Mouse (Mus musculus) heart, adult 2 months (tissue): ENCODE data around the gene BC034090. TPM values are rescaled to one million over a fixed set of nuclear protein-coding genes. Genes with fewer than 3 reads are reported as not detected.

Source experiments
- DNase-seq, 2 experiments: peaks; one replicate each; pipeline ENCODE4 v3.0.0; 2021
- H3K27ac ChIP-seq: fragments of 200-600 bp; 2 replicates; pipeline ENCODE4 v1.8.1; 2022
- H3K27me3 ChIP-seq: fragments of 200-500 bp; 2 replicates; pipeline ENCODE4 v1.6.1; 2012; ENCODE audit warnings: mild to moderate bottlenecking, low read length, inconsistent platforms, mixed read lengths; ENCODE audit not compliant: control insufficient read depth, insufficient read depth
- H3K36me3 ChIP-seq: fragments of 200-500 bp; 2 replicates; pipeline ENCODE4 v1.6.1; 2012; ENCODE audit warnings: low read length, inconsistent platforms; ENCODE audit not compliant: control insufficient read depth, insufficient read depth
- H3K4me1 ChIP-seq: fragments of 200-500 bp; 2 replicates; pipeline ENCODE4 v1.6.1; 2011; ENCODE audit warnings: low read length; ENCODE audit not compliant: control insufficient read depth, insufficient read depth
- H3K4me3 ChIP-seq: fragments of 200-600 bp; 2 replicates; pipeline ENCODE4 v1.8.1; 2022
- H3K79me2 ChIP-seq: fragments of 200-500 bp; replicated peaks from 2 replicates; pipeline ENCODE4 v1.6.1; 2012; ENCODE audit warnings: mild to moderate bottlenecking, inconsistent platforms, low read length, moderate library complexity, mixed read lengths; ENCODE audit not compliant: control insufficient read depth, insufficient read depth
- H3K9ac ChIP-seq: fragments of 200-500 bp; 2 replicates; pipeline ENCODE4 v1.6.1; 2012; ENCODE audit warnings: low read depth, mild to moderate bottlenecking, control low read depth, inconsistent platforms, low read length, mixed read lengths
- CTCF ChIP-seq: fragments of 200-600 bp; IDR thresholded peaks from 2 replicates; pipeline ENCODE4 v1.8.1; 2022; ENCODE audit warnings: antibody characterized with exemption, mild to moderate bottlenecking, moderate library complexity
- EP300 ChIP-seq: fragments of 200-500 bp; IDR thresholded peaks from 2 replicates; pipeline ENCODE4 v1.6.1; 2011; ENCODE audit warnings: low read depth, low read length, control low read depth; ENCODE audit not compliant: insufficient read depth
- POLR2A ChIP-seq: fragments of 200-500 bp; IDR thresholded peaks from 2 replicates; pipeline ENCODE4 v1.6.1; 2011; ENCODE audit warnings: mild to moderate bottlenecking, low read depth, low read length, control low read depth; ENCODE audit not compliant: insufficient read depth
- WGBS: fragments of 180-500 bp; shearing (Covaris S2); methylation state at CpG from one replicate; pipeline ENCODE4 v1.1.7; 2018; 5-methylcytosine and 5-hydroxymethylcytosine counted together
- intact Hi-C: fragments of 180-260 bp; cut with DNase I; formaldehyde crosslinking; loops from one replicate; pipeline ENCODE4 v1.15.1; 2025
- long read RNA-seq: library from polyadenylated mRNA; stranded (forward); transcript quantifications from one replicate; pipeline ENCODE4 v2.0.0, GENCODE M21; 2021
- polyA plus RNA-seq: library from polyadenylated mRNA; depleted of rRNA; stranded (reverse); fragments of >200 nt; gene quantifications from 2 replicates; pipeline ENCODE4 v1.2.3, GENCODE M21; 2012; rRNA removed
- total RNA-seq, 2 experiments: library from RNA; stranded (reverse); gene quantifications; 2 replicates each; pipeline ENCODE4 v1.2.3; 2021

The BC034090 gene
- total RNA-seq (10 to 100 TPM; 37.2 to 37.5 TPM), polyA plus RNA-seq (31.8 and 44.8 TPM in 2 replicates)
- long read RNA-seq, full-length matches to known transcripts, result 6 of 11 reads
- long read RNA-seq, partial matches to known transcripts, result 5 of 11 reads
- long read RNA-seq, other reads (novel, unspliced or antisense), result 0 of 11 reads

DNA sequence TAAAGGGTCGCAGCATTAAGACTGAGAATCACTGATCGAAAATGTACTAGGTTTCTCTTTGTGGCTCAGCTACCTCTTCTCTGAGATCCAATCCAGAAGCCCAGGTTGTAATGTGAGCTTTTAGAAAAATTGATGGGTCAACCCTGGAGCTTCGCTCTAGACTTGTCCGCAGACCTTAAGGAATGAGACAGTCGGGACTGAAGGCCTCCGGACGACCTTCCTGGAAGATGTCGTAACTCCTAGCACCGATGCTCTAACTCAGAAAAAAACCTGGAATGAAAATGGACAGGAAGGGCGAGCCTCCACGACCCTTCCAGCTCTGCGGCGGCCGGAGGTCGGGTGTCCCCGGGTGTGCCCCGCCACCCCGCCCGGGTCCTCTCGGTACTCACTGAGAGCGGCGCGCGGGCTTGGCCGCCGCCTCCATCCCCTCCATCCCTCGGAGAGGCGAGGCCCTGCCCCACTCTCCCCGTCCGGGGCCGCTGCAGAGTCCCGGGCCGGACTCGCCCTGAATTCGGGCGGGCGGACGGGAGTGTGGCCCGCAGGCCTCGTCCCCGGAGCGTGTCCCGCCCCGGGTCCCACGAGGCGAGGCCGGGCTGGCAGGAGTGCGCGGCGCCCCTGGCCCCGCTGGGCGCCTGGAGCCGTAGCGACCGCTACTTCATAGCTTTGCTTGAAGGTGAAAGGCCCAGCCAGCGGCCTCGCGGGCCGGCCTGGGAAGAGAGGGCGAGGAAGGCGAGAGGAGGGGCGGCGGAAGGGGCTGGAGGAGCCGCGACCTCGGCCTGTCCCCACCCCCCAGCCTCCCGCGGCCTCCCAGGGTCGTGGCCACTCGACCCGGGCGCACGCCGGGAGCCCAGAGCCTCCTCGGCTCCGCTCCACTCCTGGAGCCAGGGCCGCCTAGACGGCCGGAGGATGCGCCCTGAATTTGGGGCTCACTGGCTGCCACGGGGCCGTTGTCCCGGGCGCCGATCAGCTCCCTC, at the start of gene BC034090:
Gene BC034090 (minus strand): TSS at position 648 of the 974 bp plus-strand sequence.
- Histone ChIP-seq H3K27ac (peak within 1 kb of the TSS; percentile 95), H3K4me1 (peaks cover 5% of the 10 kb centered on the region), H3K79me2 (peaks cover 1% of the 10 kb centered on the region; the same call in 1 of the 2 replicates), H3K9ac (peak within 1 kb of the TSS; percentile 97), H3K4me3 (peak within 1 kb of the TSS; percentile 83), H3K27me3 (no peaks in the 10 kb centered on the region), H3K36me3 (no peaks in the 10 kb centered on the region)
- TF ChIP-seq CTCF, result no peak
- no peak for TF ChIP-seq EP300
- no peak for TF ChIP-seq POLR2A
- DNase-seq, result peak; percentile 84 to 85
- intact Hi-C loops, result no loop called here
- 2% methylated on average over 84 of the region's 85 CpGs for WGBS

- Histone ChIP-seq H3K4me3 (no peak overlapping the region), H3K9ac (no peak overlapping the region), H3K79me2 (no peaks in the 10 kb centered on the region), H3K36me3 (no peaks in the 10 kb centered on the region), H3K4me1 (no peaks in the 10 kb centered on the region), H3K27ac (no peak overlapping the region), H3K27me3 (no peaks in the 10 kb centered on the region)
- DNase-seq, result no peak
- TF ChIP-seq CTCF, result peak; percentile 85
- TF ChIP-seq POLR2A, result no peak
- WGBS, result 16% methylated on average over 3 of the region's 3 CpGs
- intact Hi-C loops, result loop anchor here (1.0 to 2.0 kb wide), 3 partner anchors 123 to 244 kb away; partner anchors contain the start of gene Xpr1
These were observed 49.2 kb upstream of the BC034090 start for GRCm38 (mm10) chr1:155293446-155293845.

DNA sequence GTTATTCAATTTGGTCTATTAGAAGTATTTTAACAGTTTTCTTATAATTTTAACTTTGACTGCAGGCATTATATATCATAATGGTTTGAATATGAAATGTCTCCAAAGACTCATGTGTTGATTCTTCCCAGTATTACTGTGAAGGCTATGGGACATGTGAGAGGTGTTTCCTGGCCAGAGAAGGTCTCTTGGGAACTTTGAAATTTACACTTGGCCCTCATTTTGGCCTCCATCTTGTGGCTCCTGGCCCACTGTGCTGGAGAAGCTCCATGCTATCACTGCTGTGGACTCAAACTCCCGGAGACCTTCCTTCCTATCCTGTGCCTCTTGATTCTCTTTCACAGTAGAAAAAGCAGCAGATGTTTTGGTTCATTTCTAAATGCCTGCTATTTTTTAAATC, 45.2 kb upstream of the BC034090 start:
- Histone ChIP-seq H3K4me3 (no peak overlapping the region), H3K27ac (no peak overlapping the region), H3K36me3 (no peaks in the 10 kb centered on the region), H3K4me1 (no peaks in the 10 kb centered on the region), H3K79me2 (no peaks in the 10 kb centered on the region), H3K9ac (no peak overlapping the region), H3K27me3 (no peaks in the 10 kb centered on the region)
- TF ChIP-seq POLR2A (no peak), EP300 (no peak), CTCF (no peak)
- intact Hi-C loops, result no loop called here
- no peak for DNase-seq
- 51% methylated on average over 1 of the region's 1 CpGs for WGBS

DNA sequence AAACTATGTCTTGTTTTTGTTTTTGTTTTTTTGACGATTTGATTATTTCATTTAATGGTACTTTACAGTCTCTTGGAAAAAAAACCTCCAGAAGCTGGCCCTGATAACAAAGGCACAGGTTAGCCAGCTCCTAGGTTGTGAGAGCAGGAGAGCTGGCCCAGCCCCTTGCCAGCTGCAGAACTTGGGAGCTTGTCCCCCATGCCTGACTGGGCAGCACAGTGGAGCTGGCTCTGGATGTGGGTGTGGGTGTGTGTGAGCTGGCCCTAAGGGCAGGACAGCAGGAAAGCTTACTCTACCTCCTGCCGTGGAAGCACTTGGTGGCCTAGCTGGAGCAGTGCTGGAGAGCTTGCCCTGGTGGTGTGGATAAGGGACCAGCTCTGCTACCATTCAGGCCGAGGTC, 43.8 kb upstream of the BC034090 start:
- Histone ChIP-seq H3K79me2 (no peaks in the 10 kb centered on the region), H3K4me1 (no peaks in the 10 kb centered on the region), H3K36me3 (no peaks in the 10 kb centered on the region), H3K27me3 (no peaks in the 10 kb centered on the region), H3K9ac (no peak overlapping the region), H3K27ac (no peak overlapping the region), H3K4me3 (no peak overlapping the region)
- DNase-seq, result no peak
- intact Hi-C loops, result no loop called here
- TF ChIP-seq EP300, result no peak
- TF ChIP-seq CTCF, result no peak
- no peak for TF ChIP-seq POLR2A
- WGBS, result 84% methylated on average over 3 of the region's 3 CpGs

- no peak overlapping the region for H3K9ac ChIP-seq
These were observed 39.6 kb upstream of the BC034090 start for GRCm38 (mm10) chr1:155283808-155284207.

More at GRCm38 (mm10) chr1:155283808-155284207, 39.6 kb upstream of the BC034090 start:
- TF ChIP-seq EP300 (no peak), CTCF (no peak), POLR2A (no peak)
- no peaks in the 10 kb centered on the region for H3K4me1 ChIP-seq
- no peaks in the 10 kb centered on the region for H3K36me3 ChIP-seq
- no peaks in the 10 kb centered on the region for H3K27me3 ChIP-seq
- H3K4me3 ChIP-seq, result no peak overlapping the region
- H3K79me2 ChIP-seq, result no peaks in the 10 kb centered on the region
- no peak for DNase-seq
- no peak overlapping the region for H3K27ac ChIP-seq
- 94% methylated on average over 7 of the region's 7 CpGs for WGBS
- intact Hi-C loops, result loop anchor here (5.0 kb wide), 1 partner anchor 37 kb away; no protein-coding TSS in a partner anchor
